Mouse (Mus musculus) ES-Bruce4 (cell line): ENCODE measurements around the gene Kirrel.

ENCODE experiments used
- CTCF ChIP-seq: IDR thresholded peaks from one replicate; pipeline ENCODE4 v1.8.1; 2011; ENCODE audit warnings: low read depth, low read length
- EP300 ChIP-seq: IDR thresholded peaks from 2 replicates; pipeline ENCODE4 v1.6.1; 2011; ENCODE audit warnings: low read depth, low read length; ENCODE audit not compliant: insufficient read depth
- POLR2A ChIP-seq: IDR thresholded peaks from one replicate; pipeline ENCODE4 v1.8.1; 2011; ENCODE audit warnings: low read length; ENCODE audit not compliant: insufficient read depth

GRCm38 (mm10) chr3:87151294-87151826, 23.2 kb downstream of the Kirrel start:
- TF ChIP-seq CTCF (no peak), POLR2A (no peak), EP300 (no peak)
